Mouse (Mus musculus) stomach, postnatal 0 days (tissue): Measurements from ENCODE around the gene St3gal5. TPM values are rescaled to one million over a fixed set of nuclear protein-coding genes. Genes with fewer than 3 reads are reported as not detected.
A peak's percentile ranks its signal among the peaks of the same experiment; 100 is the strongest.

Source experiments
- ATAC-seq: fragments of 200-750 bp; cut with Nextera tagmentation; 2 replicates; pipeline ENCODE4 v1.8.0; 2017; ENCODE audit not compliant: low FRiP score, low TSS enrichment
- DNase-seq: peaks from one replicate; pipeline ENCODE4 v3.0.0-alpha.2; 2016; ENCODE audit warnings: low spot score
- H3K27ac ChIP-seq: fragments of 300-500 bp; sonication (generic); replicated peaks from 2 replicates; pipeline ENCODE4 v1.5.1; 2014; ENCODE audit warnings: mild to moderate bottlenecking, control low read depth
- H3K27me3 ChIP-seq: fragments of 300-500 bp; sonication (generic); 2 replicates; pipeline ENCODE4 v1.6.1; 2014; ENCODE audit warnings: low read length; ENCODE audit not compliant: control insufficient read depth, insufficient read depth
- H3K36me3 ChIP-seq: fragments of 300-500 bp; sonication (generic); 2 replicates; pipeline ENCODE4 v1.6.1; 2014; ENCODE audit warnings: low read length, mixed read lengths; ENCODE audit not compliant: control insufficient read depth, insufficient read depth
- H3K4me1 ChIP-seq: fragments of 300-500 bp; sonication (generic); replicated peaks from 2 replicates; pipeline ENCODE4 v1.6.1; 2014; ENCODE audit warnings: antibody characterized with exemption; ENCODE audit not compliant: control insufficient read depth, insufficient read depth
- H3K4me2 ChIP-seq: fragments of 300-500 bp; sonication (generic); replicated peaks from 2 replicates; pipeline ENCODE4 v1.6.1; 2014; ENCODE audit warnings: low read depth, mild to moderate bottlenecking, control low read depth, moderate library complexity
- H3K4me3 ChIP-seq: fragments of 300-500 bp; sonication (generic); 2 replicates; pipeline ENCODE4 v1.5.1; 2014; ENCODE audit warnings: low read depth, low read length, control low read depth
- H3K9ac ChIP-seq: fragments of 300-500 bp; sonication (generic); 2 replicates; pipeline ENCODE4 v1.6.1; 2014; ENCODE audit warnings: mild to moderate bottlenecking, low read length, control low read depth, mixed read lengths
- H3K9me3 ChIP-seq: fragments of 300-500 bp; sonication (generic); 2 replicates; pipeline ENCODE4 v1.6.1; 2016; ENCODE audit warnings: low read length; ENCODE audit not compliant: control insufficient read depth
- CTCF ChIP-seq: IDR thresholded peaks from 2 replicates; pipeline ENCODE4 v1.5.1; 2016; ENCODE audit warnings: antibody characterized with exemption, low read depth, mild to moderate bottlenecking, moderate library complexity
- EP300 ChIP-seq: optimal IDR thresholded peaks from 2 replicates; pipeline ENCODE3; 2016; ENCODE audit warnings: antibody characterized with exemption
- WGBS: fragments of 180-500 bp; shearing (Covaris S2); extraction: QIAGEN DNeasy Blood & Tissue Kit; methylation state at CpG from one replicate; pipeline ENCODE4 v1.1.7; 2014; 5-methylcytosine and 5-hydroxymethylcytosine counted together
- polyA plus RNA-seq: library from polyadenylated mRNA; unstranded; fragments of >200 nt; fragmentation: Nextera tagmentation; extraction: Ambion mirVana; gene quantifications from 2 replicates; pipeline ENCODE4 v1.2.1, GENCODE M21; 2015

St3gal5 gene
- polyA plus RNA-seq, 1 experiment from 2014 or later: 14.2 TPM

DNA sequence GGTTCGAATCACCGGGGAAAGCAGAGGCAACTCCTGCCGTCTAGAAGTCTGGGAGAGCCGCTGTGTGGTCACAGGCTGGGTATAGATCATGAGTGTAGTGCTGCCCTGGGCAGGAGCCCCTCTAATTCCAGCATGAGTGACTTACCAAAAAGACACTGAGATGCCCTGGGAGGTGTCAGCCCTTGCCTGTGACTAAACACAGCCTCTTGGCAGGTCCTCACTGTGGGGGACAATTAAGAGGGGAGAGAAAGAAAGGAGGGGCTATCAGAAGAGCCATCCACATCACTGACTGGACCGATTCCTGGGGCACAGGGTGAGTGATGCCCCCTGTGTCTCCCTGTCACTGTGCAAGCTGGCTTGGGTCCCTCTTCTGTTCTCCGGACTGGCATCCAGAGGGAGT is 89.4 kb downstream of the St3gal5 start:
- Histone ChIP-seq H3K4me1 (peaks cover 6% of the 10 kb centered on the region; the same call in 1 of the 2 replicates), H3K4me3 (no peak overlapping the region), H3K27ac (no peak overlapping the region), H3K36me3 (no peaks in the 10 kb centered on the region), H3K27me3 (no peaks in the 10 kb centered on the region), H3K9me3 (no peaks in the 10 kb centered on the region), H3K4me2 (no peak overlapping the region), H3K9ac (no peak overlapping the region)
- 80% methylated on average over 6 of the region's 6 CpGs for WGBS
- no peak for ATAC-seq
- no peak for DNase-seq
- TF ChIP-seq EP300 (no peak), CTCF (0 out of 2 replicates have a peak, but pooled peaks have one; percentile 13)

DNA sequence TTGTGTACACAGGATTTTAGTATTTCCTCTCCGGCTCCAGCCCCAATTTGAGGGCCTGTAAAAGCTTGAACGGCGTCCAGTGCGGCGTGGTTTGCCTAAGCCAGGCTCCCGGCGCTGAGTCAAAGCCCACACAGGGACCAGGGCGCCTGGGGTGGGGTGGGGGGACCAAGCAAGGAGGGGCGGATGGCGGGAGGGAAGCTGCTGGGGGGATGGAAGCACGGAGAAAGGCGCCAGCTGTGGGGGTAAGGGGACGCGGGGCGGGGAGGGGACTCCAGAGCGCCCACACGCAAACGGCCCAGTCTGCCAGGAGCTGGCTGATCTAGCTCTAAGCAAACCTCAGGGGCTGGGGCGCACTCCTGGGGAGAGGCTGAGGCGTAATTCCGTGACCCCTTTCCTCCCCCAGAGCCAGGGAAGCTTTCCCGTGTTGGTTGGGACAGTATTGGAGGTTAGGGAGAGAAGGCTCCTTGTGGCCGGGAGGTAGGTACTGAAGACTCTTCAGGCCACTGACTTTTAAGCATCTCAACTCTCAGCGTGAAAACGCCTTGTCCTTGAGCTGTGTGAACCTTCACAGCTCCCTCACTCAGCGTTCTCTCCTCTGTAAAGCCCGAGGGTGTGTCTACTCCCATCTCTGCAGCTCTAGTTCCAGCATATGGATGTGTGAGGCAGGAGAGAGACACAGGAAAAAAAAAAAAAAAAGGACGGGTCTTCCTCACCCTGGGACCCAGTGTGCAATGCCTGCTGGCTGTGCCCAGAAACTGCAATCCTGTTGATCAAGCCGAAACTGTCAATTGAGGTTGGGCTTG is 91.9 kb downstream of the St3gal5 start:
- Histone ChIP-seq H3K4me3 (no peak overlapping the region), H3K36me3 (no peaks in the 10 kb centered on the region), H3K4me1 (peaks cover 6% of the 10 kb centered on the region; the same call in 1 of the 2 replicates), H3K9ac (peak overlapping the region; percentile 23; the same call in 1 of the 2 replicates), H3K27me3 (no peaks in the 10 kb centered on the region), H3K27ac (peak overlapping the region; percentile 70), H3K9me3 (0 out of 2 replicates have a peak, but pooled peaks cover 2% of the 10 kb centered on the region), H3K4me2 (peak overlapping the region; percentile 46)
- ATAC-seq (peak; percentile 11; the same call in 1 of the 2 replicates), DNase-seq (peak; percentile 51)
- 4% methylated on average over 29 of the region's 29 CpGs for WGBS
- TF ChIP-seq CTCF (no peak), EP300 (no peak)

DNA sequence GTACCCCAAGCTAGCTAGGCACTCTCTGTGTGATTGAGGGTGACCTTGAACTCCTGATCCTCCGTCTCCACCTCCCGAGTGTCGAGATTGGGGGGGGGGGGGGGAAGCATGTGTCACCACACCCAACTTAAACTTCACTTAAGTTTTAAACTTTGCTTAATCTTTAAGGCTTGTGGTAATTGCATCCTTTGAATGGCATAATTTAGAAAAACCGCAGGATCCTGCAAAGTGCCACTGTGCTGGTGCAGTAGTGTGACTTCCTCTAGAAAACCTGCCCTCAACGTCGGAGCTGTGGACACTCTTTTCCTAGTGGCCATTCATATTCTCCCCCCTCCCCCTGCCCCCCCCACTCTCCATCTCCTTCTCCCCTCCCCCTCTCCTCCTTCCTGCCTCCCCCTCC is 92.7 kb downstream of the St3gal5 start:
- no peaks in the 10 kb centered on the region for H3K27me3 ChIP-seq
- H3K4me1 ChIP-seq: peaks cover 6% of the 10 kb centered on the region; the same call in 1 of the 2 replicates
- no peak overlapping the region for H3K4me2 ChIP-seq
- no peaks in the 10 kb centered on the region for H3K36me3 ChIP-seq
- 26% methylated on average over 6 of the region's 6 CpGs for WGBS
- no peak overlapping the region for H3K27ac ChIP-seq
- no peak for TF ChIP-seq EP300
- TF ChIP-seq CTCF: no peak
- no peak overlapping the region for H3K9ac ChIP-seq
- no peak overlapping the region for H3K4me3 ChIP-seq
- DNase-seq: no peak
- ATAC-seq: no peak
- 0 out of 2 replicates have a peak, but pooled peaks cover 2% of the 10 kb centered on the region for H3K9me3 ChIP-seq

DNA sequence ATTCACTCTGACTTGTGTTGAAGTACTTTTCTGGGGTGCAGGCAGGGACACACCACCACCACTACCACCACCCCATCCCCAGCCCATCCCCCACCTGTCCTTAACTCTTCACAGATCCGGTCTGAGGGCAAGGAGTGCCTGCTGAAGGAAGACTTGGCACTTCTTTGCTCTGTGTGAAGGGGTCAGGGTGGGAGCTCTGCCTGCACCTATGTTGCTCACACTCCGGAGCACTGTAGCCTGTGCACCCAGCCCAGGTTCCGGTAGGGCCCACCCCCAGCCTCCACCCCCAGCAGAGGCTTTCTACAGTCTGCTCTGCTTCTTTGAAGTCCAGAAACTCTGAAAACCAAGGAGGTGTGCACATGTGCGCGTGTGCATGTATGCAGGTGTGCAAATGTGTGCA is 93.2 kb downstream of the St3gal5 start:
- Histone ChIP-seq H3K4me3 (no peak overlapping the region), H3K4me1 (peaks cover 6% of the 10 kb centered on the region; the same call in 1 of the 2 replicates), H3K9ac (no peak overlapping the region), H3K27me3 (no peaks in the 10 kb centered on the region), H3K4me2 (no peak overlapping the region), H3K36me3 (no peaks in the 10 kb centered on the region), H3K27ac (no peak overlapping the region), H3K9me3 (0 out of 2 replicates have a peak, but pooled peaks cover 2% of the 10 kb centered on the region)
- WGBS: 59% methylated on average over 5 of the region's 5 CpGs
- no peak for TF ChIP-seq CTCF
- ATAC-seq (no peak), DNase-seq (no peak)

DNA sequence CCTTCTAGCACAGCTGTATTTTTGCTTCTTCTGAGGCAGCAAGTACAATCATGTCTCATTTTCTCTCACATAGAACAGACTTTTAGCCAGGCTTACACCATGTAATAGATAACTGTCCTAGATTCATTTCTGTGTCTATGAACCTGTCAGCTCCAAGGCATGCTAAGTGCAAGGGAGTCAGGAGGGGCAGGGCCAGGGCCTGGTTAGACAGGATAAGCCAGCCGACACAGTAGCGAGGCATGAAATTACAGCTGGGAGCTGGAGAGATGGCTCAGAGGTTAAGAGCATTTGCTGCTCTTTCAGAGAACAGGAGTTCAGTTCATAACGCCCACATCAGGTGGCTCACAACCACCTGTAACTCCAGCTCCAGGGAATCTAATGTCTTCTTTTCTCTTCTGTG is 99.3 kb downstream of the St3gal5 start:
- DNase-seq: no peak
- TF ChIP-seq EP300 (no peak), CTCF (no peak)
- no peak overlapping the region for H3K4me2 ChIP-seq
- H3K9ac ChIP-seq: no peak overlapping the region
- H3K4me3 ChIP-seq: no peak overlapping the region
- 81% methylated on average over 3 of the region's 3 CpGs for WGBS
- H3K4me1 ChIP-seq: no peaks in the 10 kb centered on the region; the same call in 1 of the 2 replicates
- 0 out of 2 replicates have a peak, but pooled peaks cover 2% of the 10 kb centered on the region for H3K9me3 ChIP-seq
- ATAC-seq: no peak
- no peaks in the 10 kb centered on the region for H3K27me3 ChIP-seq
- H3K36me3 ChIP-seq: no peaks in the 10 kb centered on the region
- no peak overlapping the region for H3K27ac ChIP-seq

DNA sequence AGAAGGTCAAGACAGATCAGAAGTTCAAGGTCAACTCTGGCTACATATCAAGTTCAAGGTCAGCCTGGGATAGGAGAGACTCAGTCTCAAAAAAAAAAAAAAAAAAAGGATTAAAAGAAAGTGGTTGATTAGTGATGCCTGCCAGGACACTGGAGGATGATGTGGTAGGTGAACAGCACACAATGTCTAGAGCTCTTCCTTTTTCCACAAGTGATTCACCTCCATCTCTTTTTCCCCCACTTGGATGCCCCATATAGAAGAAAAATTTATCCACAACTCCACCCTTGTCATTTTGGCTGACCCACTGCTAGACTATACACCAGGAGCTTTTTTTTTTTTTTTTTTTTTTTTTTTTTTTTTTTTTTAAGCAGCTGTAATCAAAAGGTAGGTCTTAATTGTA is 100.1 kb downstream of the St3gal5 start:
- no peak overlapping the region for H3K27ac ChIP-seq
- TF ChIP-seq CTCF (no peak), EP300 (no peak)

More for the DNA sequence above, 100.1 kb downstream of the St3gal5 start:
- H3K4me1 ChIP-seq: no peaks in the 10 kb centered on the region; the same call in 1 of the 2 replicates
- H3K36me3 ChIP-seq: no peaks in the 10 kb centered on the region
- H3K9me3 ChIP-seq: 0 out of 2 replicates have a peak, but pooled peaks cover 2% of the 10 kb centered on the region
- ATAC-seq (no peak), DNase-seq (no peak)
- no peaks in the 10 kb centered on the region for H3K27me3 ChIP-seq
- H3K9ac ChIP-seq: no peak overlapping the region
- no peak overlapping the region for H3K4me2 ChIP-seq
- H3K4me3 ChIP-seq: no peak overlapping the region
